Mouse (Mus musculus): ENCODE data around the gene Zc3h10. TPM values are rescaled to one million over a fixed set of nuclear protein-coding genes. Genes with fewer than 3 reads are reported as not detected.
"Not testable (repeated sequence)": the region's sequence is repeated elsewhere in the genome, so short reads cannot be mapped to it uniquely, and the experiment has no call there.

The Zc3h10 gene
- polyA plus RNA-seq, 1 experiment: 22.4 TPM

DNA sequence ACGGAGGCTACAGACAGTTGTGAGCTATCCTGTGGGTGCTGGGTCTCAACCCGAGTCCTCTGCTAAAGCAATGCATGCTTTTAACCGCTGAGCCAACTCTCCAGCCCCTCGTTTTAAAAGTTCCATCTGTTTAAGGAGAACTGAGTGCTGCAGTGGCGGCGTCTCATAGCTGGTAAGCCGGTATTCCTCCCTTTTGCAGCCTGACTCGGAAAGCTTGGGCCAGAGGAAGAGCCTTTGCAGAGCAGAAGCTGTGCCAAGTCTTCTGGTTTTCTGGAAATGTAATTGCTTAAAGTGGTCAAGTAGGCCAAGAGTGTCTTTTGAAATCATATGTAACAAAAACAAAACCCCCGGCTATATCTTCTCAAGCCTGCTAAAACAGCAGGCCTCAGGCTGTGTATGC, 39.3 kb downstream of the Zc3h10 start:
- no peak overlapping the region for H3K4me3 ChIP-seq (ENCODE audit: low read depth, low read length)
- peaks cover 6% of the 10 kb centered on the region for H3K36me3 ChIP-seq (ENCODE audit: control insufficient read depth, insufficient read depth, low read length, poor library complexity, severe bottlenecking)
- TF ChIP-seq CTCF (IDR thresholded peaks at IDR 0.05; ENCODE audit: low read depth, low read length): no peak
- no peak for TF ChIP-seq POLR2A (IDR thresholded peaks at IDR 0.05; ENCODE audit: insufficient read depth, low read length)
- H3K9ac ChIP-seq (ENCODE audit: low read depth, poor library complexity, severe bottlenecking): no peak overlapping the region
- H3K27me3 ChIP-seq (ENCODE audit: control insufficient read depth, insufficient read depth, low read length, poor library complexity, severe bottlenecking): no peaks in the 10 kb centered on the region
- H3K27ac ChIP-seq (ENCODE audit: insufficient read depth, low read length): no peak overlapping the region
- no peaks in the 10 kb centered on the region for H3K4me1 ChIP-seq (ENCODE audit: control insufficient read depth, insufficient read depth, low read length)
- no peaks in the 10 kb centered on the region for H3K9me3 ChIP-seq (replicated peaks; ENCODE audit: control insufficient read depth, insufficient read depth, low read length, poor library complexity, severe bottlenecking)

DNA sequence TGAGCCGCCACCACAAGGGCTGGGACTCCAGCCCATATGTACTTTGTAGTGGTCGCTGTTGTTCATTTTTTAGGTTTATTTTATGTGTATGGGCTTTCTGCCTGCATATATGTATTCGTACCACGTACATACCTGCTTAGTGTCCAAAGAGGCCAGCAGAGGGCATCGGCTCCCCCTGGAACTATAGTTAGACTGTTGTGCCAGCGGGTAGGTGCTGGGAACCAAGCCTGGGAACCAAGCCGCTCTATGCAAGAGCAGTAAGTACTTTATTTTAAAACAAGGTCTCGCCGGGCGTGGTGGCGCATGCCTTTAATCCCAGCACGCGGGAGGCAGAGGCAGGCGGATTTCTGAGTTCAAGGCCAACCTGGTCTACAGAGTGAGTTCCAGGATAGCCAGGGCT, 41.6 kb downstream of the Zc3h10 start:
- TF ChIP-seq POLR2A (IDR thresholded peaks at IDR 0.05; ENCODE audit: insufficient read depth, low read length) (no peak), CTCF (IDR thresholded peaks at IDR 0.05; ENCODE audit: low read depth, low read length) (peak; percentile 48)
- no peak overlapping the region for H3K4me3 ChIP-seq (ENCODE audit: low read depth, low read length)
- no peaks in the 10 kb centered on the region for H3K27me3 ChIP-seq (ENCODE audit: control insufficient read depth, insufficient read depth, low read length, poor library complexity, severe bottlenecking)

DNA sequence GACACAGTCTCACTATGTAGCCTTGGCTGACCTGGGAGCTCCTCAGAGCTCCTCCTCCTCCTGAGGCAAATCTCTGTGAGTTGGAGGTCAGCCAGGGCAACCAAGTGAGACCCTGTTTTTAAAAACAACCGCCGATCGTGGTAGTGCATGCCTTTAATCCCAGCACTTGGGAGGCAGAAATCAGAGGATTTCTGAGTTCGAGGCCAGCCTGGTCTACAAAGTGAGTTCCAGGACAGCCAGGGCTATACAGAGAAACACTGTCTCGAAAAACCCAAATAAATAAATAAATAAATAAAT, 42.3 kb downstream of the Zc3h10 start:
- H3K9me3 ChIP-seq (replicated peaks; ENCODE audit: control insufficient read depth, insufficient read depth, low read length, poor library complexity, severe bottlenecking); H3K4me3 ChIP-seq (ENCODE audit: low read depth, low read length); H3K27me3 ChIP-seq (ENCODE audit: control insufficient read depth, insufficient read depth, low read length, poor library complexity, severe bottlenecking); H3K27ac ChIP-seq (ENCODE audit: insufficient read depth, low read length); H3K4me1 ChIP-seq (ENCODE audit: control insufficient read depth, insufficient read depth, low read length); H3K9ac ChIP-seq (ENCODE audit: low read depth, poor library complexity, severe bottlenecking); H3K36me3 ChIP-seq (ENCODE audit: control insufficient read depth, insufficient read depth, low read length, poor library complexity, severe bottlenecking): not testable (repeated sequence)

More for the DNA sequence above, 41.6 kb downstream of the Zc3h10 start:
- Histone ChIP-seq H3K4me1 (ENCODE audit: control insufficient read depth, insufficient read depth, low read length) (no peaks in the 10 kb centered on the region), H3K9me3 (replicated peaks; ENCODE audit: control insufficient read depth, insufficient read depth, low read length, poor library complexity, severe bottlenecking) (no peaks in the 10 kb centered on the region), H3K36me3 (ENCODE audit: control insufficient read depth, insufficient read depth, low read length, poor library complexity, severe bottlenecking) (peaks cover 3% of the 10 kb centered on the region; the same call in 1 of the 2 replicates), H3K27ac (ENCODE audit: insufficient read depth, low read length) (no peak overlapping the region), H3K9ac (ENCODE audit: low read depth, poor library complexity, severe bottlenecking) (no peak overlapping the region)

DNA sequence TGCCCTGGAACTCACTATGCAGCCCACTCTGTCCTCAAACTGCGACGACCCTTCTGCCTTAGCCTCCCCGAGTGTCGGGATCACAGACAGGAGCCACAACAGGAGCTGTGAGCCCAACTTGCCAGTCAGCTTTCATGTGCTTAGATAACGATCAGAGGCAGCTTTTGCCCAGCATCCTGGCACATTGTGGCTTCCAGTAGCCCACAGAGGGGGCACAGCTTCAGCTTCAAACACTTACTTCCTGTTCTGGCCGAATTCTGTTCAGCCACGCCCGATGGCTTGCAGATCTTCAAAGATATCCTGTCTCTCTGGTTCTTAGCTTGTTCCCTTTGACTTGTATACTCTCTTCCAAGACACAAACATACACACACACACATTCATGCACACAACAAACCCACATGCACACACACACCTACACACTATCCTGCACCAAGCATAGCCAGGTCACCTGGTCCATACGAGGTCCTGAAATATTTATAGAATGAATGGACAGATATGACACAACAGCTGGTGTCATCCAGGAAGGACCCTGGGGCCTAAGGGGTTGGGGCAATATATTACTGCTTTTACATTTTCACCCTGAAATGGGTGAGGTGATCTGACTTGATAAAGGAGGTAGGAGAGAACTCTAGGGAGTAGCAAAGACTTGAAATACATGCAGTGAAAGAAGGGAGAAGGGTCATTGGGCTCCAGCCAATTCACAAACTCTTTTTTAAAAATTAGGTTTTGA, 42.8 kb downstream of the Zc3h10 start:
- Histone ChIP-seq H3K27me3 (ENCODE audit: control insufficient read depth, insufficient read depth, low read length, poor library complexity, severe bottlenecking) (no peaks in the 10 kb centered on the region), H3K27ac (ENCODE audit: insufficient read depth, low read length) (no peak overlapping the region), H3K9me3 (replicated peaks; ENCODE audit: control insufficient read depth, insufficient read depth, low read length, poor library complexity, severe bottlenecking) (no peaks in the 10 kb centered on the region), H3K36me3 (ENCODE audit: control insufficient read depth, insufficient read depth, low read length, poor library complexity, severe bottlenecking) (no peaks in the 10 kb centered on the region), H3K4me1 (ENCODE audit: control insufficient read depth, insufficient read depth, low read length) (no peaks in the 10 kb centered on the region), H3K4me3 (ENCODE audit: low read depth, low read length) (no peak overlapping the region), H3K9ac (ENCODE audit: low read depth, poor library complexity, severe bottlenecking) (no peak overlapping the region)
- TF ChIP-seq EP300 (IDR thresholded peaks at IDR 0.05; ENCODE audit: insufficient read depth, low read depth, low read length) (no peak), CTCF (IDR thresholded peaks at IDR 0.05; ENCODE audit: low read depth, low read length) (no peak), POLR2A (IDR thresholded peaks at IDR 0.05; ENCODE audit: insufficient read depth, low read length) (no peak)

DNA sequence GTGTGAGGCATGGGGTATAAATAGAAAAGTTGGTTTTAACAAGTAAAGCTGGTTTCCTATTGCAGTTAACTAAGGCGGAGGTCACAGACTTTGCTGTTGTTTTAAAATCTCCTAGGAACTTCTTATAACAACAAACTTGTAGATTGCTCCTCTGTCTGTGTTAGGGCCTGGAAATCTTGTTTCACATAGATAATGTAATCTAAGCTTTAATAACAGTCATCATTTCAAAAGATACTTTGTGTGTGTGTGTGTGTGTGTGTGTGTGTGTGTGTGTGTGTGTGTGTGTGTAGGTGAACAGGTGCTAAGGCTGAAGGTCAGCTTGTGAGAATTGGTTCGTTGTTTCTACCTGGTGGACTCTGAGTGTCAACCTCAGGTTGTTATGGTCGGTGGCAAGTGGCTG, 43.6 kb downstream of the Zc3h10 start:
- H3K9ac ChIP-seq (ENCODE audit: low read depth, poor library complexity, severe bottlenecking): no peak overlapping the region
- H3K4me3 ChIP-seq (ENCODE audit: low read depth, low read length): no peak overlapping the region
- H3K36me3 ChIP-seq (ENCODE audit: control insufficient read depth, insufficient read depth, low read length, poor library complexity, severe bottlenecking): no peaks in the 10 kb centered on the region
- no peaks in the 10 kb centered on the region for H3K4me1 ChIP-seq (ENCODE audit: control insufficient read depth, insufficient read depth, low read length)
- no peaks in the 10 kb centered on the region for H3K9me3 ChIP-seq (replicated peaks; ENCODE audit: control insufficient read depth, insufficient read depth, low read length, poor library complexity, severe bottlenecking)
- H3K27ac ChIP-seq (ENCODE audit: insufficient read depth, low read length): no peak overlapping the region
- no peaks in the 10 kb centered on the region for H3K27me3 ChIP-seq (ENCODE audit: control insufficient read depth, insufficient read depth, low read length, poor library complexity, severe bottlenecking)
- TF ChIP-seq POLR2A (IDR thresholded peaks at IDR 0.05; ENCODE audit: insufficient read depth, low read length) (no peak), CTCF (IDR thresholded peaks at IDR 0.05; ENCODE audit: low read depth, low read length) (no peak), EP300 (IDR thresholded peaks at IDR 0.05; ENCODE audit: insufficient read depth, low read depth, low read length) (no peak)

DNA sequence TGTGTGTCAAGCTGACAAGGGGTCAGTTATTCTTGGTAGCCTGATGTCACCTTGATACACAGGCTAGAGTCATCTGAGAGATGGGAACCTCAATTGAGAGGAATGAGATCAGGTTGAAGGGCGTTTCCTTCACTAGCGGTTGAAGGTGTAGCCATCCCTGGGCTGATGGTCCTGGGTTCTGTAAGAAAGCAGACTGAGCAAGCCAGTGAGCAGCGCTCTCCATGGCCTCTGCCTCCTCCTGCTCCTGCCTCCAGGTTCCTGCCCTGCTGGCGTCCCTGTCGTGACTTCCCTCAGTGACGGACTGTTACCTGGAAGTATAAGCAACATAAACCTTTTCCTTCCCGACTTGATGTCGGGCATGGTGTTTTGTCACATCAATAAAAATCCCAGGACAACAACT, 44.0 kb downstream of the Zc3h10 start:
- Histone ChIP-seq H3K4me1 (ENCODE audit: control insufficient read depth, insufficient read depth, low read length) (no peaks in the 10 kb centered on the region), H3K9ac (ENCODE audit: low read depth, poor library complexity, severe bottlenecking) (no peak overlapping the region), H3K36me3 (ENCODE audit: control insufficient read depth, insufficient read depth, low read length, poor library complexity, severe bottlenecking) (no peaks in the 10 kb centered on the region), H3K27ac (ENCODE audit: insufficient read depth, low read length) (no peak overlapping the region), H3K9me3 (replicated peaks; ENCODE audit: control insufficient read depth, insufficient read depth, low read length, poor library complexity, severe bottlenecking) (no peaks in the 10 kb centered on the region), H3K4me3 (ENCODE audit: low read depth, low read length) (no peak overlapping the region), H3K27me3 (ENCODE audit: control insufficient read depth, insufficient read depth, low read length, poor library complexity, severe bottlenecking) (no peaks in the 10 kb centered on the region)
- TF ChIP-seq EP300 (IDR thresholded peaks at IDR 0.05; ENCODE audit: insufficient read depth, low read depth, low read length) (no peak), POLR2A (IDR thresholded peaks at IDR 0.05; ENCODE audit: insufficient read depth, low read length) (no peak), CTCF (IDR thresholded peaks at IDR 0.05; ENCODE audit: low read depth, low read length) (no peak)
